Mouse (Mus musculus): ENCODE measurements around the gene Nprl2. TPM values are rescaled to one million over a fixed set of nuclear protein-coding genes. Genes with fewer than 3 reads are reported as not detected.
"Not testable (repeated sequence)": the region's sequence is repeated elsewhere in the genome, so short reads cannot be mapped to it uniquely, and the experiment has no call there.

Nprl2 gene
- polyA plus RNA-seq, 1 experiment = not detected

- TF ChIP-seq POLR2A (IDR thresholded peaks at IDR 0.05; ENCODE audit: insufficient read depth, low read depth, low read length) (0 out of 2 replicates have a peak, but pooled peaks have one; percentile 30), CTCF (IDR thresholded peaks at IDR 0.05; ENCODE audit: insufficient read depth, low read depth, low read length) (no peak)
- Histone ChIP-seq H3K27ac (ENCODE audit: insufficient read depth, low read depth, low read length) (peak overlapping the region; percentile 89), H3K4me3 (ENCODE audit: insufficient read depth, low read depth, low read length) (peak overlapping the region; percentile 84), H3K4me1 (ENCODE audit: control insufficient read depth, insufficient read depth, low read length) (peaks cover 37% of the 10 kb centered on the region)
- WGBS = under 1% methylated on average over 41 of the region's 41 CpGs
These were observed 26.6 kb downstream of the Nprl2 start for GRCm38 (mm10) chr9:107568331-107569261.

- under 1% methylated on average over 23 of the region's 23 CpGs for WGBS
- H3K4me1 ChIP-seq (ENCODE audit: control insufficient read depth, insufficient read depth, low read length) = peaks cover 33% of the 10 kb centered on the region
- H3K27ac ChIP-seq (ENCODE audit: insufficient read depth, low read depth, low read length) = peak overlapping the region; percentile 59; the same call in 1 of the 2 replicates
- TF ChIP-seq CTCF (IDR thresholded peaks at IDR 0.05; ENCODE audit: insufficient read depth, low read depth, low read length) (no peak), POLR2A (IDR thresholded peaks at IDR 0.05; ENCODE audit: insufficient read depth, low read depth, low read length) (no peak)
- peak overlapping the region; percentile 84 for H3K4me3 ChIP-seq (ENCODE audit: insufficient read depth, low read depth, low read length)
These were observed 27.2 kb downstream of the Nprl2 start for GRCm38 (mm10) chr9:107569270-107569669.

GRCm38 (mm10) chr9:107570016-107570415, 28.0 kb downstream of the Nprl2 start:
- peaks cover 31% of the 10 kb centered on the region for H3K4me1 ChIP-seq (ENCODE audit: control insufficient read depth, insufficient read depth, low read length)
- 46% methylated on average over 13 of the region's 13 CpGs for WGBS
- no peak overlapping the region for H3K27ac ChIP-seq (ENCODE audit: insufficient read depth, low read depth, low read length)
- peak overlapping the region; percentile 30 for H3K4me3 ChIP-seq (ENCODE audit: insufficient read depth, low read depth, low read length)
- TF ChIP-seq POLR2A (IDR thresholded peaks at IDR 0.05; ENCODE audit: insufficient read depth, low read depth, low read length) (no peak), CTCF (IDR thresholded peaks at IDR 0.05; ENCODE audit: insufficient read depth, low read depth, low read length) (no peak)

- no peak for TF ChIP-seq CTCF (IDR thresholded peaks at IDR 0.05; ENCODE audit: insufficient read depth, low read depth, low read length)
- Histone ChIP-seq H3K4me3 (ENCODE audit: insufficient read depth, low read depth, low read length) (no peak overlapping the region), H3K27ac (ENCODE audit: insufficient read depth, low read depth, low read length) (no peak overlapping the region), H3K4me1 (ENCODE audit: control insufficient read depth, insufficient read depth, low read length) (peaks cover 31% of the 10 kb centered on the region)
- WGBS = 92% methylated on average over 21 of the region's 21 CpGs
These were observed 28.8 kb downstream of the Nprl2 start for GRCm38 (mm10) chr9:107570845-107571244.

GRCm38 (mm10) chr9:107571534-107572326, 29.7 kb downstream of the Nprl2 start:
- Histone ChIP-seq H3K27ac (ENCODE audit: insufficient read depth, low read depth, low read length) (no peak overlapping the region), H3K4me1 (ENCODE audit: control insufficient read depth, insufficient read depth, low read length) (peaks cover 31% of the 10 kb centered on the region), H3K4me3 (ENCODE audit: insufficient read depth, low read depth, low read length) (no peak overlapping the region)
- 94% methylated on average over 22 of the region's 22 CpGs for WGBS
- no peak for TF ChIP-seq POLR2A (IDR thresholded peaks at IDR 0.05; ENCODE audit: insufficient read depth, low read depth, low read length)
- TF ChIP-seq CTCF (IDR thresholded peaks at IDR 0.05; ENCODE audit: insufficient read depth, low read depth, low read length) = no peak

- no peak for TF ChIP-seq CTCF (IDR thresholded peaks at IDR 0.05; ENCODE audit: insufficient read depth, low read depth, low read length)
- TF ChIP-seq POLR2A (IDR thresholded peaks at IDR 0.05; ENCODE audit: insufficient read depth, low read depth, low read length) = no peak
- Histone ChIP-seq H3K4me1 (ENCODE audit: control insufficient read depth, insufficient read depth, low read length) (peaks cover 31% of the 10 kb centered on the region), H3K4me3 (ENCODE audit: insufficient read depth, low read depth, low read length) (no peak overlapping the region), H3K27ac (ENCODE audit: insufficient read depth, low read depth, low read length) (no peak overlapping the region)
- WGBS = 98% methylated on average over 2 of the region's 2 CpGs
These were observed 30.3 kb downstream of the Nprl2 start for GRCm38 (mm10) chr9:107572327-107572662.

GRCm38 (mm10) chr9:107573774-107574173, 31.7 kb downstream of the Nprl2 start:
- H3K4me1 ChIP-seq (ENCODE audit: control insufficient read depth, insufficient read depth, low read length) = peaks cover 20% of the 10 kb centered on the region
- H3K27ac ChIP-seq (ENCODE audit: insufficient read depth, low read depth, low read length); H3K4me3 ChIP-seq (ENCODE audit: insufficient read depth, low read depth, low read length): not testable (repeated sequence)
- WGBS = 83% methylated on average over 6 of the region's 6 CpGs

GRCm38 (mm10) chr9:107575579-107576356, 33.7 kb downstream of the Nprl2 start:
- Histone ChIP-seq H3K27ac (ENCODE audit: insufficient read depth, low read depth, low read length) (no peak overlapping the region), H3K4me3 (ENCODE audit: insufficient read depth, low read depth, low read length) (no peak overlapping the region), H3K4me1 (ENCODE audit: control insufficient read depth, insufficient read depth, low read length) (peaks cover 17% of the 10 kb centered on the region)
- no peak for TF ChIP-seq CTCF (IDR thresholded peaks at IDR 0.05; ENCODE audit: insufficient read depth, low read depth, low read length)
- TF ChIP-seq POLR2A (IDR thresholded peaks at IDR 0.05; ENCODE audit: insufficient read depth, low read depth, low read length) = no peak
- WGBS = 81% methylated on average over 14 of the region's 14 CpGs

All from olfactory bulb, adult 2 months (tissue).